Mouse (Mus musculus) left cerebral cortex, postnatal 4 days (tissue): Measurements from ENCODE around the gene Mmp27. TPM values are rescaled to one million over a fixed set of nuclear protein-coding genes. Genes with fewer than 3 reads are reported as not detected.
A peak's percentile ranks its signal among the peaks of the same experiment; 100 is the strongest.

ENCODE experiments used
- DNase-seq: peaks from one replicate; pipeline ENCODE4 v3.0.0-alpha.2; 2022
- intact Hi-C: fragments of 180-260 bp; cut with DNase I; formaldehyde crosslinking; loops from one replicate; pipeline ENCODE4 v1.15.1; 2025
- total RNA-seq, 2 experiments: library from RNA; stranded (reverse); gene quantifications; 2 replicates each; pipeline ENCODE4 v1.2.3; 2021

The Mmp27 gene
- total RNA-seq, 2 experiments from 2014 or later = not detected

GRCm38 (mm10) chr9:7594816-7595540, 23.8 kb downstream of the Mmp27 start:
- intact Hi-C loops = loop anchor here (5.0 kb wide), 1 partner anchor 378 kb away; no protein-coding TSS in a partner anchor
- peak; percentile 78 for DNase-seq

- peak; percentile 66 for DNase-seq
- intact Hi-C loops = loop anchor here (10.0 kb wide), 3 partner anchors 292 to 1072 kb away; no protein-coding TSS in a partner anchor
Observed at GRCm38 (mm10) chr9:7602982-7603742, 32.0 kb downstream of the Mmp27 start.

- DNase-seq = no peak
- intact Hi-C loops = loop anchor here (10.0 kb wide), 3 partner anchors 291 to 1071 kb away; no protein-coding TSS in a partner anchor
Observed at GRCm38 (mm10) chr9:7604005-7604404, 32.8 kb downstream of the Mmp27 start.

GRCm38 (mm10) chr9:7605638-7606037, 34.4 kb downstream of the Mmp27 start:
- intact Hi-C loops = loop anchor here (10.0 kb wide), 3 partner anchors 289 to 1069 kb away; no protein-coding TSS in a partner anchor
- DNase-seq = no peak

- DNase-seq = no peak
Observed at GRCm38 (mm10) chr9:7622582-7622981, 51.4 kb downstream of the Mmp27 start.

GRCm38 (mm10) chr9:7627931-7628330, 56.7 kb downstream of the Mmp27 start, which contains the start of gene Mmp20:
TSS of gene Mmp20 (plus strand) at chr9:7628231.
- intact Hi-C loops = no loop called here
- no peak for DNase-seq

More at GRCm38 (mm10) chr9:7622582-7622981, 51.4 kb downstream of the Mmp27 start:
- intact Hi-C loops = no loop called here

Other genes starting within 250 kb of the Mmp27 start
- gene Mmp12, start 227.0 kb upstream of the Mmp27 start, total RNA-seq = not detected
- not detected for gene Mmp1b, start 183.3 kb upstream of the Mmp27 start, total RNA-seq
- gene Mmp3, start 125.6 kb upstream of the Mmp27 start, total RNA-seq = not detected
- not detected for gene Mmp10, start 69.0 kb upstream of the Mmp27 start, total RNA-seq
- gene Mmp8, start 12.9 kb upstream of the Mmp27 start, total RNA-seq = not detected
- not detected for gene Mmp20, start 56.8 kb downstream of the Mmp27 start, total RNA-seq
- not detected for gene Mmp7, start 120.7 kb downstream of the Mmp27 start, total RNA-seq
- 10 to 100 TPM in 1 of 2 experiments, 1 to 10 TPM in 1; 9.6 to 10.1 TPM for gene Tmem123, start 192.6 kb downstream of the Mmp27 start, total RNA-seq